Mouse (Mus musculus) spleen, adult 2 months (tissue): ENCODE measurements around the gene Lmf2. TPM values are rescaled to one million over a fixed set of nuclear protein-coding genes. Genes with fewer than 3 reads are reported as not detected.

Experiments used
- DNase-seq, 2 experiments: peaks; one replicate each; pipeline versions ENCODE4 v3.0.0 to v3.0.0-alpha.2; 2012 to 2021; ENCODE audit warnings: low spot score in 2 of 2, low read depth in 1 of 2
- H3K27ac ChIP-seq: fragments of 200-500 bp; 2 replicates; pipeline ENCODE4 v1.5.1; 2012; ENCODE audit warnings: low read length, inconsistent platforms; ENCODE audit not compliant: insufficient read depth
- H3K27me3 ChIP-seq: fragments of 200-500 bp; 2 replicates; pipeline ENCODE4 v1.6.1; 2012; ENCODE audit warnings: mild to moderate bottlenecking, moderate library complexity, low read length, inconsistent platforms; ENCODE audit not compliant: control insufficient read depth, insufficient read depth
- H3K36me3 ChIP-seq: fragments of 200-500 bp; 2 replicates; pipeline ENCODE4 v1.6.1; 2012; ENCODE audit warnings: mild to moderate bottlenecking, low read length, inconsistent platforms; ENCODE audit not compliant: control insufficient read depth, insufficient read depth
- H3K4me1 ChIP-seq: fragments of 200-500 bp; 2 replicates; pipeline ENCODE4 v1.6.1; 2011; ENCODE audit warnings: inconsistent platforms; ENCODE audit not compliant: control insufficient read depth, insufficient read depth, insufficient read length
- H3K4me3 ChIP-seq: fragments of 200-500 bp; 2 replicates; pipeline ENCODE4 v1.5.1; 2011; ENCODE audit warnings: mild to moderate bottlenecking, inconsistent platforms; ENCODE audit not compliant: insufficient read depth, insufficient read length; ENCODE audit errors: extremely low read depth
- CTCF ChIP-seq: fragments of 200-500 bp; IDR thresholded peaks from 2 replicates; pipeline ENCODE4 v1.5.1; 2011; ENCODE audit warnings: mild to moderate bottlenecking, inconsistent platforms; ENCODE audit not compliant: insufficient read depth, insufficient read length, insufficient replicate concordance; ENCODE audit errors: extremely low read depth
- POLR2A ChIP-seq: fragments of 200-500 bp; IDR thresholded peaks from 2 replicates; pipeline ENCODE4 v1.6.1; 2011; ENCODE audit warnings: low read depth, low read length, inconsistent platforms
- WGBS: fragments of 180-500 bp; shearing (Covaris S2); methylation state at CpG from one replicate; pipeline ENCODE4 v1.1.7; 2018; 5-methylcytosine and 5-hydroxymethylcytosine counted together
- polyA plus RNA-seq: library from polyadenylated mRNA; depleted of rRNA; stranded (reverse); fragments of >200 nt; gene quantifications from 2 replicates; pipeline ENCODE4 v1.2.3, GENCODE M21; 2012

The Lmf2 gene
- polyA plus RNA-seq, 1 experiment, result 51.5 TPM

- Histone ChIP-seq H3K27ac (no peak within 1 kb of the TSS), H3K4me1 (no peaks in the 10 kb centered on the region), H3K4me3 (no peak within 1 kb of the TSS), H3K36me3 (no peaks in the 10 kb centered on the region), H3K27me3 (peaks cover 1% of the 10 kb centered on the region; the same call in 1 of the 2 replicates)
- TF ChIP-seq CTCF (no peak), POLR2A (no peak)
- WGBS, result 58% methylated on average over 26 of the region's 26 CpGs
- no peak for DNase-seq
These were observed 32.6 kb downstream of the Lmf2 start, which contains the start of gene Adm2 for GRCm38 (mm10) chr15:89322670-89323522. Adm2 (plus strand) TSS chr15:89322720.

- DNase-seq, result no peak
- 67% methylated on average over 8 of the region's 8 CpGs for whole genome bisulfite sequencing
- no peak overlapping the region for H3K27ac ChIP-seq
- no peak overlapping the region for H3K4me3 ChIP-seq
- H3K27me3 ChIP-seq, result peaks cover 1% of the 10 kb centered on the region; the same call in 1 of the 2 replicates
- no peak for TF ChIP-seq POLR2A
- TF ChIP-seq CTCF, result no peak
- no peaks in the 10 kb centered on the region for H3K36me3 ChIP-seq
- no peaks in the 10 kb centered on the region for H3K4me1 ChIP-seq
These were observed 34.2 kb downstream of the Lmf2 start for GRCm38 (mm10) chr15:89321264-89321663.

GRCm38 (mm10) chr15:89316146-89316545 is 39.3 kb downstream of the Lmf2 start:
- Histone ChIP-seq H3K4me3 (no peak overlapping the region), H3K27ac (no peak overlapping the region), H3K4me1 (peaks cover 21% of the 10 kb centered on the region; the same call in 1 of the 2 replicates), H3K27me3 (no peaks in the 10 kb centered on the region), H3K36me3 (no peaks in the 10 kb centered on the region)
- 91% methylated on average over 11 of the region's 11 CpGs for WGBS
- TF ChIP-seq CTCF, result peak; percentile 18; the same call in 1 of the 2 replicates
- no peak for TF ChIP-seq POLR2A
- no peak for DNase-seq

- Histone ChIP-seq H3K27ac (peak within 1 kb of the TSS; percentile 27; the same call in 1 of the 2 replicates), H3K36me3 (no peaks in the 10 kb centered on the region), H3K4me1 (peaks cover 28% of the 10 kb centered on the region; the same call in 1 of the 2 replicates), H3K27me3 (no peaks in the 10 kb centered on the region), H3K4me3 (peak within 1 kb of the TSS; percentile 97)
- TF ChIP-seq CTCF (no peak), POLR2A (peak; percentile 54; the same call in 1 of the 2 replicates)
- DNase-seq, result peak; percentile 91 to 98
- under 1% methylated on average over 37 of the region's 37 CpGs for WGBS
These were observed 40.2 kb downstream of the Lmf2 start, which contains the start of gene Sbf1 for GRCm38 (mm10) chr15:89315190-89315731. Sbf1 (minus strand) TSS chr15:89315311.

- peaks cover 34% of the 10 kb centered on the region; the same call in 1 of the 2 replicates for H3K4me1 ChIP-seq
These were observed 40.8 kb downstream of the Lmf2 start for GRCm38 (mm10) chr15:89314511-89315189.

GRCm38 (mm10) chr15:89314107-89314506 is 41.4 kb downstream of the Lmf2 start:
- Histone ChIP-seq H3K27me3 (no peaks in the 10 kb centered on the region), H3K27ac (no peak overlapping the region), H3K4me3 (peak overlapping the region; percentile 97), H3K36me3 (no peaks in the 10 kb centered on the region), H3K4me1 (peaks cover 38% of the 10 kb centered on the region; the same call in 1 of the 2 replicates)
- WGBS, result 35% methylated on average over 3 of the region's 3 CpGs
- no peak for TF ChIP-seq CTCF
- TF ChIP-seq POLR2A, result no peak
- DNase-seq, result no peak

More at GRCm38 (mm10) chr15:89314511-89315189, 40.8 kb downstream of the Lmf2 start:
- peak overlapping the region; percentile 26; the same call in 1 of the 2 replicates for H3K27ac ChIP-seq
- no peaks in the 10 kb centered on the region for H3K36me3 ChIP-seq
- H3K27me3 ChIP-seq, result no peaks in the 10 kb centered on the region
- peak in 1 of 2 experiments; percentile 21 for DNase-seq
- peak overlapping the region; percentile 97 for H3K4me3 ChIP-seq
- no peak for TF ChIP-seq POLR2A
- no peak for TF ChIP-seq CTCF
- WGBS, result under 1% methylated on average over 57 of the region's 58 CpGs
